8 mouse cellular contexts compared by ENCODE assay signal in genomic region chr13:73764256-73764775, GRCm38 (mm10). TPM values are rescaled to one million over a fixed set of nuclear protein-coding genes. Genes with fewer than 3 reads are reported as not detected.
A peak's percentile ranks its signal among the peaks of the same experiment; 100 is the strongest.
DNase-seq lines count a peak whose midpoint lies in the region; ATAC-seq and TF ChIP-seq lines count a peak whose summit lies in the region.

No protein-coding gene starts in this region.

- H3K4me1 ChIP-seq in heart, embryonic 11.5 days (ENCODE audit: control insufficient read depth, insufficient read depth, low read length), result peaks cover 33% of the 10 kb centered on the region
- peaks cover 9% of the 10 kb centered on the region for H3K4me1 ChIP-seq in kidney, postnatal 0 days (replicated peaks; ENCODE audit: insufficient read depth, low read length)
- H3K4me1 ChIP-seq in midbrain, embryonic 10.5 days, result peaks cover 64% of the 10 kb centered on the region

- peak overlapping the region; percentile 96 for H3ac ChIP-seq in C2C12 (ENCODE audit: control insufficient read depth, insufficient read length, low read depth)

- peak overlapping the region; percentile 77 for H3K27ac ChIP-seq in heart, embryonic 11.5 days (ENCODE audit: low read depth, low read length)
- peak overlapping the region; percentile 70 for H3K27ac ChIP-seq in kidney, postnatal 0 days
- peak overlapping the region; percentile 94 for H3K27ac ChIP-seq in midbrain, embryonic 10.5 days (replicated peaks)

- no peaks in the 10 kb centered on the region for H3K27me3 ChIP-seq in C2C12 (ENCODE audit: control insufficient read depth, insufficient read depth, insufficient read length)
- no peaks in the 10 kb centered on the region for H3K27me3 ChIP-seq in heart, embryonic 11.5 days (ENCODE audit: control insufficient read depth, insufficient read depth, low read length)
- no peaks in the 10 kb centered on the region for H3K27me3 ChIP-seq in kidney, postnatal 0 days (ENCODE audit: insufficient read depth, low read length)
- H3K27me3 ChIP-seq in midbrain, embryonic 10.5 days (ENCODE audit: low read depth, poor library complexity, severe bottlenecking), result peaks cover 13% of the 10 kb centered on the region; the same call in 1 of the 2 replicates

- DNase-seq in ZHBTc4 (ENCODE audit: low read depth, low spot score), result peak; percentile 61
- DNase-seq in kidney, postnatal 0 days (ENCODE audit: low spot score), result peak; percentile 19
- peak; percentile 58 for DNase-seq in midbrain, embryonic 10.5 days (ENCODE audit: low spot score)
- DNase-seq in right cerebral cortex, postnatal 4 days, result no peak
- DNase-seq in left cerebral cortex, adult 11 months (ENCODE audit: low spot score), result no peak
- no peak for DNase-seq in layer of hippocampus, adult 9-11 months

- no peaks in the 10 kb centered on the region for H3K36me3 ChIP-seq in C2C12 (ENCODE audit: control insufficient read depth, insufficient read depth)
- H3K36me3 ChIP-seq in heart, embryonic 11.5 days (ENCODE audit: control insufficient read depth, insufficient read depth, low read length), result no peaks in the 10 kb centered on the region; the same call in 1 of the 2 replicates
- H3K36me3 ChIP-seq in kidney, postnatal 0 days (ENCODE audit: insufficient read depth, low read length), result no peaks in the 10 kb centered on the region
- peaks cover 35% of the 10 kb centered on the region for H3K36me3 ChIP-seq in midbrain, embryonic 10.5 days

- no peak for TF ChIP-seq CTCF in C2C12 (IDR thresholded peaks at IDR 0.05; ENCODE audit: control insufficient read depth, insufficient read depth, insufficient read length)
- no peak for TF ChIP-seq CTCF in kidney, postnatal 0 days (IDR thresholded peaks at IDR 0.05; ENCODE audit: low read depth)

- 3% methylated on average over 11 of the region's 11 CpGs for WGBS in heart, embryonic 11.5 days (ENCODE audit: insufficient replicate concordance)
- WGBS in kidney, postnatal 0 days, result 0% methylated on average over 11 of the region's 11 CpGs
- WGBS in midbrain, embryonic 10.5 days, result under 1% methylated on average over 11 of the region's 11 CpGs

- H3K9ac ChIP-seq in heart, embryonic 11.5 days (ENCODE audit: low read depth, low read length), result peak overlapping the region; percentile 93
- H3K9ac ChIP-seq in kidney, postnatal 0 days (ENCODE audit: low read depth, low read length), result peak overlapping the region; percentile 71

- H3K9me3 ChIP-seq in heart, embryonic 11.5 days (replicated peaks; ENCODE audit: control insufficient read depth, low read length), result no peaks in the 10 kb centered on the region
- no peaks in the 10 kb centered on the region for H3K9me3 ChIP-seq in kidney, postnatal 0 days (replicated peaks; ENCODE audit: low read length)
- no peaks in the 10 kb centered on the region for H3K9me3 ChIP-seq in midbrain, embryonic 10.5 days (replicated peaks)

- H3K4me2 ChIP-seq in heart, embryonic 11.5 days, result peak overlapping the region; percentile 96
- peak overlapping the region; percentile 94 for H3K4me2 ChIP-seq in kidney, postnatal 0 days (ENCODE audit: low read length)

- H3K79me3 ChIP-seq in C2C12 (ENCODE audit: low read depth), result peaks cover 54% of the 10 kb centered on the region

- H3K79me2 ChIP-seq in C2C12 (ENCODE audit: control insufficient read depth, insufficient read depth), result peaks cover 58% of the 10 kb centered on the region

- no peak for ATAC-seq in heart, embryonic 11.5 days (replicated peaks; ENCODE audit: insufficient number of reproducible peaks, low FRiP score, low TSS enrichment)
- ATAC-seq in kidney, postnatal 0 days (replicated peaks; ENCODE audit: low FRiP score, low read depth), result no peak; the same call in 1 of the 2 replicates

- peak overlapping the region; percentile 60 for H3K4me3 ChIP-seq in C2C12 (ENCODE audit: insufficient read depth, poor library complexity, severe bottlenecking)
- peak overlapping the region; percentile 83 for H3K4me3 ChIP-seq in heart, embryonic 11.5 days (ENCODE audit: low read depth, low read length)
- peak overlapping the region; percentile 63 for H3K4me3 ChIP-seq in kidney, postnatal 0 days (replicated peaks; ENCODE audit: low read depth, low read length)
- peak overlapping the region; percentile 88 for H3K4me3 ChIP-seq in midbrain, embryonic 10.5 days

TF ChIP-seq in C2C12, 6 proteins besides CTCF, POLR2A, EP300 and RAD21:
- TF ChIP-seq MAX (IDR thresholded peaks at IDR 0.05) (no peak), MYOD1 (IDR thresholded peaks at IDR 0.05; ENCODE audit: control insufficient read depth, insufficient read length, low read depth) (no peak), FOSL1 (IDR thresholded peaks at IDR 0.05; ENCODE audit: insufficient read depth, low read length, poor library complexity, severe bottlenecking) (no peak)

RNA-seq across cellular contexts. Expression of gene Slc12a7, which starts 31.4 kb away (rescaled TPM):
- 28.7 TPM for polyA plus RNA-seq in C2C12 (2012; fragmentation: generic; extraction: Trizol)
- polyA plus RNA-seq in heart, embryonic 11.5 days (2014; fragmentation: Nextera tagmentation; extraction: Ambion mirVana), result 32.7 and 40.0 TPM in 2 replicates
- polyA plus RNA-seq in kidney, postnatal 0 days (2015; fragmentation: Nextera tagmentation; extraction: Ambion mirVana), result 14.7 and 16.1 TPM in 2 replicates
- 47.8 and 52.5 TPM in 2 replicates for polyA plus RNA-seq in midbrain, embryonic 10.5 days (2016; fragmentation: Nextera tagmentation; extraction: Ambion mirVana)

RNA-seq across cellular contexts. Expression of gene Slc6a19, which starts 59.7 kb away (rescaled TPM):
- polyA plus RNA-seq in C2C12 (2012; fragmentation: generic; extraction: Trizol), result not detected
- not detected in 2 replicates for polyA plus RNA-seq in heart, embryonic 11.5 days (2014; fragmentation: Nextera tagmentation; extraction: Ambion mirVana)
- polyA plus RNA-seq in kidney, postnatal 0 days (2015; fragmentation: Nextera tagmentation; extraction: Ambion mirVana), result 5.7 and 5.9 TPM in 2 replicates
- polyA plus RNA-seq in midbrain, embryonic 10.5 days (2016; fragmentation: Nextera tagmentation; extraction: Ambion mirVana), result 0.10 and 0.15 TPM in 2 replicates

Comparison
In these comparisons a context has a peak if more than half of its experiments do, and no peak if none do; other contexts are left out.
1. DNase-seq: peak in ZHBTc4 (single experiment), kidney, postnatal 0 days (single experiment) and midbrain, embryonic 10.5 days (single experiment); none in right cerebral cortex, postnatal 4 days (single experiment), left cerebral cortex, adult 11 months (single experiment) and layer of hippocampus, adult 9-11 months (single experiment).
2. Peak in every context shown above with its lines, with median percentiles within 50 percentile points of each other: H3K4me3 ChIP-seq and H3K27ac ChIP-seq.